Mouse (Mus musculus) kidney, embryonic 14.5 days (tissue): ENCODE data around the gene Sox5. TPM values are rescaled to one million over a fixed set of nuclear protein-coding genes. Genes with fewer than 3 reads are reported as not detected.

ENCODE experiments used
- ATAC-seq: fragments of 200-750 bp; cut with Nextera tagmentation; 2 replicates; pipeline ENCODE4 v1.8.0; 2017; ENCODE audit warnings: moderate number of reproducible peaks, mild to moderate bottlenecking, moderate TSS enrichment, moderate library complexity; ENCODE audit not compliant: low FRiP score, low TSS enrichment
- H3K27ac ChIP-seq: fragments of 300-500 bp; sonication (generic); 2 replicates; pipeline ENCODE4 v1.5.1; 2014; ENCODE audit warnings: low read depth, mild to moderate bottlenecking, low read length, moderate library complexity, mixed read lengths
- H3K27me3 ChIP-seq: fragments of 300-500 bp; sonication (generic); 2 replicates; pipeline ENCODE4 v1.6.1; 2014; ENCODE audit warnings: mild to moderate bottlenecking, low read length; ENCODE audit not compliant: control insufficient read depth, insufficient read depth
- H3K36me3 ChIP-seq: fragments of 300-500 bp; sonication (generic); 2 replicates; pipeline ENCODE4 v1.6.1; 2014; ENCODE audit warnings: low read length, mixed read lengths; ENCODE audit not compliant: control insufficient read depth, insufficient read depth
- H3K4me1 ChIP-seq: fragments of 300-500 bp; sonication (generic); 2 replicates; pipeline ENCODE4 v1.6.1; 2014; ENCODE audit warnings: low read length, mixed read lengths; ENCODE audit not compliant: control insufficient read depth, insufficient read depth
- H3K4me2 ChIP-seq: fragments of 300-500 bp; sonication (generic); replicated peaks from 2 replicates; pipeline ENCODE4 v1.6.1; 2014; ENCODE audit warnings: low read depth, mild to moderate bottlenecking, low read length
- H3K4me3 ChIP-seq: fragments of 300-500 bp; sonication (generic); 2 replicates; pipeline ENCODE4 v1.5.1; 2014; ENCODE audit warnings: mild to moderate bottlenecking, low read length
- H3K9ac ChIP-seq: fragments of 300-500 bp; sonication (generic); 2 replicates; pipeline ENCODE4 v1.6.1; 2014; ENCODE audit warnings: low read depth, mild to moderate bottlenecking, low read length, moderate library complexity
- H3K9me3 ChIP-seq: fragments of 300-500 bp; sonication (generic); 2 replicates; pipeline ENCODE4 v1.6.1; 2016; ENCODE audit warnings: low read length; ENCODE audit not compliant: control insufficient read depth
- WGBS: fragments of 180-500 bp; shearing (Covaris S2); extraction: QIAGEN DNeasy Blood & Tissue Kit; methylation state at CpG from one replicate; pipeline ENCODE4 v1.1.7; 2014; 5-methylcytosine and 5-hydroxymethylcytosine counted together
- polyA plus RNA-seq: library from polyadenylated mRNA; unstranded; fragments of >200 nt; fragmentation: Nextera tagmentation; extraction: Ambion mirVana; gene quantifications from 2 replicates; pipeline ENCODE4 v1.2.1, GENCODE M21; 2014

The Sox5 gene
- polyA plus RNA-seq, 1 experiment from 2014 or later = 13.0 TPM

DNA sequence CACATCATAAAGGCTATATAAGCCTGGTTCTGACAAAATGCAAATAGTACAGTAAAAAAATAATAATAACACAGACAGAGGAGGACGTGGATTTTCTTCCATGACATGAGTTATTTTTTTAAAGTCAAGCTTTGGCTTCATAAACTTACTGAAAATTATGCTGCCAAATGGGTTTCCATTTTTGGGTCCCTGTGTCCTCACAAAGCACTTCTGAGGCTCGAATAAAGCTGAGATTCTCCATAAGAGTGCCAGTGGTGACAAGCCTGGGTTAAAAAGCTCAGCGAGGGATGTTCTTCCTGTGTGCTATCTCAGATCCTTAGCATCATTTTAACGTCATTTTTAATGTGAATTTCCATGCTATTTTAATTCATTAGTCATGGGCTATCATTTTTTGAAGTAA is 996.1 kb downstream of the Sox5 start:
- H3K4me2 ChIP-seq = no peak overlapping the region
- ATAC-seq = no peak
- 74% methylated on average over 4 of the region's 4 CpGs for WGBS
- H3K9me3 ChIP-seq = no peaks in the 10 kb centered on the region
- no peak overlapping the region for H3K9ac ChIP-seq
- no peak overlapping the region for H3K4me3 ChIP-seq
- H3K27me3 ChIP-seq = no peaks in the 10 kb centered on the region
- no peaks in the 10 kb centered on the region for H3K36me3 ChIP-seq
- H3K27ac ChIP-seq = no peak overlapping the region
- H3K4me1 ChIP-seq = no peaks in the 10 kb centered on the region
